Mouse (Mus musculus) liver, postnatal 0 days (tissue): ENCODE measurements around the gene Rabgap1l.

Experiments used
- CTCF ChIP-seq: sonication (generic); IDR thresholded peaks from 2 replicates; pipeline ENCODE4 v1.5.1; 2016; ENCODE audit warnings: antibody characterized with exemption, low read depth
- EP300 ChIP-seq: IDR thresholded peaks from 2 replicates; pipeline ENCODE4 v1.6.1; 2016; ENCODE audit warnings: antibody characterized with exemption, low read depth, mild to moderate bottlenecking

DNA sequence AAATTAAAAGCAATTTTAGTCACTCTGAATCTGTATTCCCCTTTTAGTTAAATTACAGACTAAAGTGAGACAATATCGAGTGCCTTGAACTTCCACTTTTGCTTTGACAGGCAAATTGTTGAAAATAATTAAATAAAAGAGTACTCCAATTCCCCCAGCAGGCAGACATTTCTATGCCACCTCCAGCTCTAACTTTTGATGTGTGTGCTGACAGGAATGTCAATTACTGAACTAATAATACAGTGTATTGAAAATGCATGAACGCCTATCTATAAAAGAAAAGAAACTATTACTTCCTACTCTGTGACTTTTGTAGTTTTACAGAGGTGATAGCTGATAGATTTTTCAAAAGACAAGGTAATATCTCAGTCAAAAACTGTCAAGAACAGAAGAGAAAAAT, 118.2 kb downstream of the Rabgap1l start:
- TF ChIP-seq CTCF (no peak), EP300 (no peak)
